Mouse (Mus musculus) liver, adult 2 months (tissue): Measurements from ENCODE around the gene B3gnt3. TPM values are rescaled to one million over a fixed set of nuclear protein-coding genes. Genes with fewer than 3 reads are reported as not detected.

Experiments used
- DNase-seq: peaks from one replicate; pipeline ENCODE4 v3.0.0-alpha.2; 2011; ENCODE audit warnings: low read depth, low spot score; ENCODE audit errors: extremely low read depth
- H3K27ac ChIP-seq: fragments of 200-500 bp; replicated peaks from 2 replicates; pipeline ENCODE4 v1.5.1; 2012; ENCODE audit warnings: low read depth, mild to moderate bottlenecking, control low read depth, inconsistent platforms, low read length; ENCODE audit not compliant: insufficient read depth
- H3K27me3 ChIP-seq: fragments of 200-500 bp; 2 replicates; pipeline ENCODE4 v1.6.1; 2012; ENCODE audit warnings: mild to moderate bottlenecking, moderate library complexity, low read length, inconsistent platforms; ENCODE audit not compliant: control insufficient read depth, insufficient read depth
- H3K36me3 ChIP-seq: fragments of 200-500 bp; 2 replicates; pipeline ENCODE4 v1.6.1; 2012; ENCODE audit warnings: low read length, inconsistent platforms; ENCODE audit not compliant: control insufficient read depth, insufficient read depth
- H3K4me1 ChIP-seq: fragments of 200-500 bp; 2 replicates; pipeline ENCODE4 v1.6.1; 2011; ENCODE audit warnings: low read length; ENCODE audit not compliant: control insufficient read depth, insufficient read depth
- H3K4me3 ChIP-seq: fragments of 200-500 bp; 2 replicates; pipeline ENCODE4 v1.5.1; 2011; ENCODE audit warnings: low read depth, mild to moderate bottlenecking, control low read depth, low read length, moderate library complexity; ENCODE audit not compliant: insufficient read depth
- H3K79me2 ChIP-seq: fragments of 200-500 bp; 2 replicates; pipeline ENCODE4 v1.6.1; 2012; ENCODE audit warnings: inconsistent platforms, mild to moderate bottlenecking, low read length, moderate library complexity; ENCODE audit not compliant: control insufficient read depth, insufficient read depth
- H3K9ac ChIP-seq: fragments of 200-500 bp; 2 replicates; pipeline ENCODE4 v1.6.1; 2012; ENCODE audit warnings: low read depth, mild to moderate bottlenecking, control low read depth, inconsistent platforms, low read length
- CTCF ChIP-seq: fragments of 200-500 bp; IDR thresholded peaks from 2 replicates; pipeline ENCODE4 v1.5.1; 2011; ENCODE audit warnings: low read depth, low read length, control low read depth
- POLR2A ChIP-seq: fragments of 200-500 bp; IDR thresholded peaks from 2 replicates; pipeline ENCODE4 v1.6.1; 2011; ENCODE audit warnings: low read length, control low read depth; ENCODE audit not compliant: insufficient read depth; ENCODE audit errors: extremely low read depth
- WGBS: fragments of 180-500 bp; shearing (Covaris S2); methylation state at CpG from one replicate; pipeline ENCODE4 v1.1.7; 2018; 5-methylcytosine and 5-hydroxymethylcytosine counted together
- polyA plus RNA-seq: library from polyadenylated mRNA; depleted of rRNA; stranded (reverse); fragments of >200 nt; gene quantifications from 2 replicates; pipeline ENCODE4 v1.2.3, GENCODE M21; 2012
- total RNA-seq: library from RNA; depleted of rRNA; stranded (reverse); fragments of >200 nt; gene quantifications from 2 replicates; pipeline ENCODE4 v1.2.3, GENCODE M21; 2014

The B3gnt3 gene
- total and polyA plus RNA-seq, 2 experiments, result 0.92 to 2.6 TPM

DNA sequence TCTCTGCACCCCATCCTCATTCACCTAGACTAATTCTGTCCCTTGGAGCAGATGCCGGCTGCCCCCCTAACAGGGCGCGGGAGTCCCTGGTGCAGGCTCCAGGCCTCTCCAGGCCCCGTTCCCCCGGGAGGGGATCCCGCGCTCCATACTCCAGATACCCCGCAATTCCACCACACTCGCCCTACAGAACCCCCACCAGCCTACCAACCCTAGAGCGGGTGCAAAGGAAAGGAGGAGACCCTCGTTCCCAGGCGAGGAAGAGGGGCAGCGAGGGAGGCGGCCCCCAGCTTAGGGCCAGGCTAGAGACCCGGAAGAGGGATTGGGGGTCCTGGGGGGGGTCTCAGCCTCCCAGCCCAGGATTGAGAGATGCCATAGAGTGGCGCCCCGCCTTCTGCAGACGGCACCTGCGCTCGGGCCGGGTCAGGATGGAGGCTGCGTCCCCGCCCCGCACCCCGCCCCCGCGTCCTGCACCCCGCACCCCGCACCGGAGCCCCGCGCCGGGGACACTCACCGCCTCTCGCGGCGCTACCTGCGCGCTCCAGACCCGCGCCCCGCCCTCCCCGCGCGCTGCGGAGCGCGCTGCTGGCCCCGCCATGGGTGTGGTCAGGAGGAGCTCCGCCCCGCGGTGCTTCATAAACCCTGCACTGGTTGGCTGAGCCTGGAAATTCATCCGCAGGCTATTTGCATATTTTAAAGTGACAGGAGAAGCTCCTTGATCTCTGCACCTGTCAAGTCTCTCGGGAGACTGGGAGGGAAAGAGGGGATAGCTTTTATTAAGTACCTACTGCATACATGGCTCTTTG is 23.7 kb upstream of the B3gnt3 start, which contains the start of gene Fcho1:
Gene Fcho1, minus strand, starts transcription at position 595 of the 803 bp plus-strand sequence.
- 4% methylated on average over 54 of the region's 54 CpGs for WGBS
- H3K4me3 ChIP-seq, result peak within 1 kb of the TSS; percentile 35; the same call in 1 of the 2 replicates
- H3K27ac ChIP-seq, result no peak within 1 kb of the TSS
- no peak for TF ChIP-seq POLR2A
- TF ChIP-seq CTCF, result no peak
- H3K27me3 ChIP-seq, result 0 out of 2 replicates have a peak, but pooled peaks cover 3% of the 10 kb centered on the region
- peak; percentile 26 for DNase-seq
- no peaks in the 10 kb centered on the region for H3K36me3 ChIP-seq
- no peak within 1 kb of the TSS for H3K9ac ChIP-seq
- H3K4me1 ChIP-seq, result no peaks in the 10 kb centered on the region
- no peaks in the 10 kb centered on the region for H3K79me2 ChIP-seq

DNA sequence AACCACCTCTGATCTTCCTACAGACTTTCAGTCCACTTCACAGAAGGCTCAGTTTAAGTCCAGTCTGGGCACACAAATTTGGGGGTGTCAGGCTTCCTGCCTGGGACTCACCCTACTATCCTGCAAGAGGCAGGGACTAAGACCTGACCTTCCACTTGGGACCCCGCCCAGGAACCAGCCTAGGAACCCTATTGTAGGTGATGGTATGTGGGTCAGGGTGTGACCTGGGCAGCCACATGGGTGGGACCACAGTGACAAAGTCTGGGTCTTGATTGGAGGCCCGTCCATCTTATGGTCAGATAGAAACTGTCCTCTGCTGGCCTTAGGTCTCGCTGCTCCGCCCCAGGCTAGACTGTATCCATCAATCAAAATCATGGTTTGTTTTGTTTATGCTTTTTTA is 22.8 kb upstream of the B3gnt3 start:
- no peak overlapping the region for H3K27ac ChIP-seq
- no peaks in the 10 kb centered on the region for H3K36me3 ChIP-seq
- H3K79me2 ChIP-seq, result no peaks in the 10 kb centered on the region
- no peak for DNase-seq
- TF ChIP-seq POLR2A (no peak), CTCF (no peak)
- H3K4me3 ChIP-seq, result no peak overlapping the region
- H3K4me1 ChIP-seq, result no peaks in the 10 kb centered on the region
- WGBS, result 81% methylated on average over 4 of the region's 4 CpGs
- H3K27me3 ChIP-seq, result 0 out of 2 replicates have a peak, but pooled peaks cover 2% of the 10 kb centered on the region
- no peak overlapping the region for H3K9ac ChIP-seq

DNA sequence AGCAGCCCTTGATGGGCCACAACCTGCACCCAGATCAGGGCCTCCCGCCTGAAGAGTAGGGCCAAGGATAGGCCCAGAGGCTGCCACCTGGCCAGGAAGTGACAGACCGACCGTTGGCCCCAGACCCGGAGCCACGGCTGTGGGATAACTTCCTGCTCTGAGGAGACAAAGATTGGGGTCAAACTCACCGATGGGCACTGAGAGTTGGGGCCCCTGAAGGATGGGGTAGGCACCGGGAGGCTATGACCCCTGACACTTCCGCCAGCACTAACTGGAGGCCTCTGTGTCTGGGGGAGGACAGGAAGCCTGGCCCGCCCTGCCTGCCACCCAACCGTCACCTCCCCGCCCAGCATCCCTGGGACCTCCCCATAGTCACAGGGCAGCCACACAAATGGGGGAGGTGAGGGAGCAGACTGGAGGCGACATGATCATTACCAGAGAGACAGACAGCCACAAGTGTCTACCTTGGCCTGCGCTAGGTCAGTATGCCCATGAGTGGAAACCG is 21.5 kb upstream of the B3gnt3 start:
- DNase-seq, result no peak
- TF ChIP-seq POLR2A (no peak), CTCF (no peak)
- no peaks in the 10 kb centered on the region for H3K79me2 ChIP-seq
- H3K27me3 ChIP-seq, result no peaks in the 10 kb centered on the region
- no peaks in the 10 kb centered on the region for H3K4me1 ChIP-seq
- no peak overlapping the region for H3K27ac ChIP-seq
- WGBS, result 68% methylated on average over 14 of the region's 14 CpGs
- H3K4me3 ChIP-seq, result no peak overlapping the region
- no peak overlapping the region for H3K9ac ChIP-seq
- H3K36me3 ChIP-seq, result no peaks in the 10 kb centered on the region

DNA sequence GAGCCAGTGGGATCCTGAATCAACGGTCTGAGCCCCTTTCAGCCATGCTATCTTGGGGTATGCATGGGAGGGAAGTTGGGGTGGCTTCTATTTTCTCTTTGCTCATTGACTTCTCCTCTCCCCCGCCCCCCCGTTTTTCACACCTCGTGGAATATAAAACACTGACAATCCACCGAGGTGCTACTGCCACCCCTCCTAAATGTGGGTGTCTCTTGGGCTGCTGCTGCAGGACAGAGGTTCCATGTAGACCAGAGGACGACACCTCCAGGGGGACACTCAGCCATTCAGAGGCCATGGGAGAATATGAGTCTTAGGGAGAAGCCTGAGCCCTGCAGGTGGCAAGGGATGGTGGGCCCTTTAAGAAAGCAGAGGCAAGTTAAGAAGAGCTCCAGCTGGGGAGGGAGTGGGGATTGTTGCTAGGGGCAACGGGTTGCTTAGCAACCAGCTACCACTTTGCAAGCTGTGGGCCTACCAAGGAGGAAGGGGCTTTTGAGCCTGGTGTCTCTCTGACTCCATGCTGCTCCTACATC is 18.4 kb upstream of the B3gnt3 start:
- Histone ChIP-seq H3K27me3 (no peaks in the 10 kb centered on the region), H3K79me2 (no peaks in the 10 kb centered on the region), H3K4me3 (no peak overlapping the region), H3K27ac (no peak overlapping the region), H3K36me3 (no peaks in the 10 kb centered on the region), H3K9ac (no peak overlapping the region), H3K4me1 (no peaks in the 10 kb centered on the region)
- 54% methylated on average over 7 of the region's 7 CpGs for WGBS
- DNase-seq, result no peak
- no peak for TF ChIP-seq POLR2A

DNA sequence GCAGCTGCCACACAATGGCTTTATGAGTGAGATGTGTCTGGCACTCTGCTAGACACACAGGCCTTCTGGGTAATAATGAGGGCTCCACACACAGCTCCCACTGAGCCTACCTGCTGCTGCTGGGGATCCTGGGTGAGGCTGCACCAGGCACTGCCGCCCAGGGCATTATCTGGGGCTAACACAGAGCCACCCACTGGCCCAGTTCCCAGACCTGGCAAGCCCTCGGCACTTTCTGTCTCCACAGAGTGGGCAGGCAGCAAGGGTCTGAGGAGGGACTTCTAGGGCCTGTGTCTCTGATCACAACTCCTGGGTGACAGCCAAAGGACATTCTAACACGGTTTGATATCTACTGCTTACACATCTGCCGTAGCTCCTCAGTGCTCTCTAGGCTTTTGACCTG is 17.6 kb upstream of the B3gnt3 start:
- Histone ChIP-seq H3K9ac (no peak overlapping the region), H3K27ac (no peak overlapping the region)
- no peak for DNase-seq

DNA sequence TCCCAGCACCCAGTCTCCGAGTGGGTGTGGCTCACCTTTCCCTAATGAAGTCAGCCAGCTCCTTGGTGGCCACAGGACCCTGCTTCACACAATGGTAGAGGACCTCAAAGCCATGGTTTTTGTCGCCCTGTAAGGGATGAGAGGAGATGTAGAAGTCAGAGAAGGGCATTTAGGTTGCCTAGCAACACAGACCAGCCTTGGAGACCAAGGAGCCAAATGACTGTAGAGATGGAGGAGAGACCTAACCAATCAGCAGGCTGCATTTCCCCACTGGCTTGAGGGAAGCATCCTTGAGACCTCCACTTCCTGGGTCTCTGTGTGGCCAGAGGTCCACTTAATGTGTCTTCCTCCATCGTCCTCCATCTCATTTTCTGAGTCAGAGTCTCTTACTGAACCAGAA is 16.7 kb upstream of the B3gnt3 start:
- H3K36me3 ChIP-seq, result no peaks in the 10 kb centered on the region
- no peaks in the 10 kb centered on the region for H3K79me2 ChIP-seq
- no peaks in the 10 kb centered on the region for H3K4me1 ChIP-seq
- no peak for DNase-seq
- 45% methylated on average over 3 of the region's 3 CpGs for WGBS
- no peak overlapping the region for H3K4me3 ChIP-seq
- TF ChIP-seq POLR2A, result no peak
- TF ChIP-seq CTCF, result no peak
- no peak overlapping the region for H3K9ac ChIP-seq
- H3K27me3 ChIP-seq, result no peaks in the 10 kb centered on the region
- H3K27ac ChIP-seq, result no peak overlapping the region

More for the DNA sequence above, 17.6 kb upstream of the B3gnt3 start:
- Histone ChIP-seq H3K27me3 (no peaks in the 10 kb centered on the region), H3K4me3 (no peak overlapping the region), H3K36me3 (no peaks in the 10 kb centered on the region), H3K4me1 (no peaks in the 10 kb centered on the region), H3K79me2 (no peaks in the 10 kb centered on the region)
- TF ChIP-seq CTCF (no peak), POLR2A (no peak)
- WGBS, result 33% methylated on average over 4 of the region's 4 CpGs
